Mouse (Mus musculus) MEL (cell line): Measurements from ENCODE around the gene Lrrc3c. TPM values are rescaled to one million over a fixed set of nuclear protein-coding genes. Genes with fewer than 3 reads are reported as not detected.

Source experiments
- DNase-seq: peaks from one replicate; pipeline ENCODE4 v3.0.0; 2011; ENCODE audit warnings: low read depth, low spot score
- H3K27ac ChIP-seq: 2 replicates; pipeline ENCODE4 v1.5.1; 2012; ENCODE audit warnings: low read depth, mild to moderate bottlenecking, control low read depth, low read length, moderate library complexity; ENCODE audit not compliant: control insufficient read depth
- H3K27me3 ChIP-seq, 2 experiments: fragments of 150-350 bp in 1 of 2; sonication (generic) in 1 of 2; 2 replicates each; pipeline ENCODE4 v1.6.1; 2012; ENCODE audit warnings: low read length in 2 of 2, mild to moderate bottlenecking in 2 of 2, improper control_type of control experiment in 1 of 2, moderate library complexity in 1 of 2; ENCODE audit not compliant: insufficient read depth in 2 of 2, control insufficient read depth in 1 of 2
- H3K36me3 ChIP-seq, 2 experiments: 2 replicates each; pipeline ENCODE4 v1.6.1; 2012 to 2014; ENCODE audit warnings: low read length in 2 of 2, improper control_type of control experiment in 1 of 2, inconsistent platforms in 1 of 2, mild to moderate bottlenecking in 1 of 2; ENCODE audit not compliant: insufficient read depth in 2 of 2, control insufficient read depth in 1 of 2
- H3K4me1 ChIP-seq, 2 experiments: fragments of 150-350 bp in 1 of 2; sonication (generic) in 1 of 2; 2 replicates each; pipeline ENCODE4 v1.6.1; 2012; ENCODE audit warnings: low read length in 2 of 2, improper control_type of control experiment in 1 of 2, mild to moderate bottlenecking in 1 of 2; ENCODE audit not compliant: insufficient read depth in 2 of 2, control insufficient read depth in 1 of 2
- H3K4me3 ChIP-seq, 2 experiments: fragments of 150-350 bp in 1 of 2; sonication (generic) in 1 of 2; 2 replicates each; pipeline ENCODE4 v1.5.1; 2012; ENCODE audit warnings: low read depth in 2 of 2, low read length in 2 of 2, mild to moderate bottlenecking in 2 of 2, moderate library complexity in 2 of 2, control low read depth in 1 of 2, improper control_type of control experiment in 1 of 2; ENCODE audit not compliant: control insufficient read depth in 1 of 2, insufficient read depth in 1 of 2
- H3K79me2 ChIP-seq: 2 replicates; pipeline ENCODE4 v1.6.1; 2012; ENCODE audit warnings: mild to moderate bottlenecking, low read length, moderate library complexity; ENCODE audit not compliant: control insufficient read depth, poor library complexity, insufficient read depth
- H3K9ac ChIP-seq: 2 replicates; pipeline ENCODE4 v1.6.1; 2012; ENCODE audit warnings: low read depth, mild to moderate bottlenecking, control low read depth, low read length, moderate library complexity; ENCODE audit not compliant: control insufficient read depth, poor library complexity, severe bottlenecking
- H3K9me3 ChIP-seq: fragments of 150-350 bp; sonication (generic); replicated peaks from 2 replicates; pipeline ENCODE4 v1.6.1; 2012; ENCODE audit warnings: mild to moderate bottlenecking, low read length, improper control_type of control experiment, moderate library complexity; ENCODE audit not compliant: insufficient read depth
- BHLHE40 ChIP-seq: IDR thresholded peaks from 2 replicates; pipeline ENCODE4 v1.6.1; 2012; ENCODE audit warnings: low read depth, mild to moderate bottlenecking, inconsistent platforms, low read length, improper control_type of control experiment, borderline replicate concordance
- CHD1 ChIP-seq: IDR thresholded peaks from 2 replicates; pipeline ENCODE4 v1.6.1; 2012; ENCODE audit warnings: low read depth, mild to moderate bottlenecking, inconsistent platforms, low read length, improper control_type of control experiment
- CHD2 ChIP-seq: IDR thresholded peaks from 2 replicates; pipeline ENCODE4 v1.6.1; 2011; ENCODE audit warnings: low read length, improper control_type of control experiment
- CTCF ChIP-seq, 3 experiments: IDR thresholded peaks in 2 of 3; conservative IDR thresholded peaks in 1 of 3; 2 replicates each; pipeline ENCODE4 v1.5.1; 2011 to 2012; ENCODE audit warnings: low read length in 3 of 3, low read depth in 2 of 3, mild to moderate bottlenecking in 2 of 3, improper control_type of control experiment in 1 of 3, inconsistent platforms in 1 of 3, mixed read lengths in 1 of 3, moderate library complexity in 1 of 3; ENCODE audit not compliant: control insufficient read depth in 1 of 3, insufficient read depth in 1 of 3, poor library complexity in 1 of 3, severe bottlenecking in 1 of 3
- ELF1 ChIP-seq: IDR thresholded peaks from 2 replicates; pipeline ENCODE4 v1.6.1; 2014; ENCODE audit warnings: low read depth, mild to moderate bottlenecking, inconsistent platforms, low read length, improper control_type of control experiment, moderate library complexity
- EP300 ChIP-seq, 2 experiments: IDR thresholded peaks; 2 replicates each; pipeline ENCODE4 v1.6.1; 2011; ENCODE audit warnings: improper control_type of control experiment in 2 of 2, low read length in 2 of 2, low read depth in 1 of 2, mild to moderate bottlenecking in 1 of 2
- ETS1 ChIP-seq: IDR thresholded peaks from 2 replicates; pipeline ENCODE4 v1.6.1; 2012; ENCODE audit warnings: low read depth, mild to moderate bottlenecking, inconsistent platforms, low read length, improper control_type of control experiment, moderate library complexity
- GATA1 ChIP-seq: IDR thresholded peaks from 2 replicates; pipeline ENCODE4 v1.6.1; 2011; ENCODE audit warnings: low read depth, low read length, improper control_type of control experiment
- HCFC1 ChIP-seq: IDR thresholded peaks from 2 replicates; pipeline ENCODE4 v1.6.1; 2012; ENCODE audit warnings: low read depth, mild to moderate bottlenecking, inconsistent platforms, low read length, improper control_type of control experiment, moderate library complexity
- JUND ChIP-seq: IDR thresholded peaks from 2 replicates; pipeline ENCODE4 v1.6.1; 2011; ENCODE audit warnings: low read depth, mild to moderate bottlenecking, improper control_type of control experiment, low read length
- KAT2A ChIP-seq: conservative IDR thresholded peaks from 2 replicates; pipeline ENCODE4 v1.6.1; 2012; ENCODE audit warnings: low read depth, low read length, improper control_type of control experiment, inconsistent platforms
- MAFK ChIP-seq: IDR thresholded peaks from 2 replicates; pipeline ENCODE4 v1.6.1; 2011; ENCODE audit warnings: low read depth, mild to moderate bottlenecking, low read length, improper control_type of control experiment, borderline replicate concordance
- MAX ChIP-seq: IDR thresholded peaks from 2 replicates; pipeline ENCODE4 v1.6.1; 2011; ENCODE audit warnings: low read length, improper control_type of control experiment
- MAZ ChIP-seq: IDR thresholded peaks from 2 replicates; pipeline ENCODE4 v1.6.1; 2012; ENCODE audit warnings: low read depth, mild to moderate bottlenecking, inconsistent platforms, low read length, improper control_type of control experiment
- MEF2A ChIP-seq: IDR thresholded peaks from 2 replicates; pipeline ENCODE4 v1.6.1; 2014; ENCODE audit warnings: low read depth, mild to moderate bottlenecking, inconsistent platforms, low read length, improper control_type of control experiment; ENCODE audit not compliant: poor library complexity, insufficient replicate concordance, severe bottlenecking; ENCODE audit errors: extremely low read depth
- MXI1 ChIP-seq: IDR thresholded peaks from 2 replicates; pipeline ENCODE4 v1.6.1; 2011; ENCODE audit warnings: mild to moderate bottlenecking, low read depth, low read length, improper control_type of control experiment
- MYC ChIP-seq: IDR thresholded peaks from 2 replicates; pipeline ENCODE4 v1.6.1; 2011; ENCODE audit warnings: low read depth, mild to moderate bottlenecking, low read length, improper control_type of control experiment, moderate library complexity
- NELFE ChIP-seq: IDR thresholded peaks from 2 replicates; pipeline ENCODE4 v1.6.1; 2011; ENCODE audit warnings: low read depth, low read length, improper control_type of control experiment
- NRF1 ChIP-seq: IDR thresholded peaks from 2 replicates; pipeline ENCODE4 v1.6.1; 2014; ENCODE audit warnings: low read depth, mild to moderate bottlenecking, inconsistent platforms, low read length, improper control_type of control experiment, moderate library complexity; ENCODE audit not compliant: poor library complexity, insufficient read depth, severe bottlenecking
- POLR2A ChIP-seq, 2 experiments: IDR thresholded peaks; 2 replicates each; pipeline ENCODE4 v1.6.1; 2011 to 2012; ENCODE audit warnings: low read length in 2 of 2, mild to moderate bottlenecking in 2 of 2, control low read depth in 1 of 2, improper control_type of control experiment in 1 of 2, low read depth in 1 of 2, moderate library complexity in 1 of 2; ENCODE audit not compliant: control insufficient read depth in 1 of 2, insufficient read depth in 1 of 2, poor library complexity in 1 of 2
- POLR2AphosphoS2 ChIP-seq: IDR thresholded peaks from 2 replicates; pipeline ENCODE4 v1.6.1; 2011; ENCODE audit warnings: low read length, improper control_type of control experiment
- POLR2AphosphoS5 ChIP-seq: IDR thresholded peaks from 2 replicates; pipeline ENCODE4 v1.6.1; 2012; ENCODE audit warnings: low read depth, borderline replicate concordance, mild to moderate bottlenecking, inconsistent platforms, low read length, moderate library complexity, mixed read lengths
- RAD21 ChIP-seq: IDR thresholded peaks from 2 replicates; pipeline ENCODE4 v1.6.1; 2011; ENCODE audit warnings: mild to moderate bottlenecking, low read depth, low read length, improper control_type of control experiment
- RCOR1 ChIP-seq: IDR thresholded peaks from 2 replicates; pipeline ENCODE4 v1.6.1; 2012; ENCODE audit warnings: low read depth, mild to moderate bottlenecking, inconsistent platforms, low read length, improper control_type of control experiment
- SIN3A ChIP-seq: IDR thresholded peaks from 2 replicates; pipeline ENCODE4 v1.6.1; 2012; ENCODE audit warnings: low read length, improper control_type of control experiment, inconsistent platforms
- TAL1 ChIP-seq: IDR thresholded peaks from 2 replicates; pipeline ENCODE4 v1.6.1; 2012; ENCODE audit warnings: mild to moderate bottlenecking, inconsistent platforms, low read length, moderate library complexity, mixed read lengths
- TBP ChIP-seq: IDR thresholded peaks from 2 replicates; pipeline ENCODE4 v1.8.0; 2011; ENCODE audit warnings: low read depth, low read length, improper control_type of control experiment
- TCF12 ChIP-seq: IDR thresholded peaks from 2 replicates; pipeline ENCODE4 v1.6.1; 2014; ENCODE audit warnings: low read depth, mild to moderate bottlenecking, inconsistent platforms, low read length, improper control_type of control experiment, moderate library complexity
- UBTF ChIP-seq: IDR thresholded peaks from 2 replicates; pipeline ENCODE4 v1.6.1; 2012; ENCODE audit warnings: low read depth, mild to moderate bottlenecking, inconsistent platforms, low read length, improper control_type of control experiment, moderate library complexity, borderline replicate concordance; ENCODE audit not compliant: insufficient read depth
- USF1 ChIP-seq: IDR thresholded peaks from 2 replicates; pipeline ENCODE4 v1.6.1; 2014; ENCODE audit warnings: low read depth, mild to moderate bottlenecking, inconsistent platforms, low read length, improper control_type of control experiment, moderate library complexity
- ZC3H11A ChIP-seq: IDR thresholded peaks from 2 replicates; pipeline ENCODE4 v1.6.1; 2012; ENCODE audit warnings: low read depth, mild to moderate bottlenecking, inconsistent platforms, low read length, improper control_type of control experiment
- ZMIZ1 ChIP-seq: IDR thresholded peaks from 2 replicates; pipeline ENCODE4 v1.6.1; 2012; ENCODE audit warnings: low read depth, mild to moderate bottlenecking, inconsistent platforms, low read length, improper control_type of control experiment, moderate library complexity
- ZNF384 ChIP-seq: IDR thresholded peaks from 2 replicates; pipeline ENCODE4 v1.6.1; 2012; ENCODE audit warnings: low read depth, mild to moderate bottlenecking, inconsistent platforms, low read length, improper control_type of control experiment
- polyA plus RNA-seq, 2 experiments: library from polyadenylated mRNA; stranded (reverse) in 1 of 2; unstranded in 1 of 2; fragments of >175 nt in 1 of 2; fragments of >200 nt in 1 of 2; gene quantifications; 2 replicates each; pipeline versions ENCODE4 v1.2.1 to v1.2.4; 2012; ENCODE audit warnings: low replicate concordance in 2 of 2, low read depth in 1 of 2; ENCODE audit not compliant: insufficient read length in 2 of 2, insufficient read depth in 1 of 2, missing spikeins in 1 of 2
- total RNA-seq: library from RNA; depleted of rRNA; stranded (reverse); fragments of 300-350 nt; gene quantifications from 2 replicates; pipeline ENCODE4 v1.2.3, GENCODE M21; 2012

Gene Lrrc3c
- total and polyA plus RNA-seq, 3 experiments = not detected

GRCm38 (mm10) chr11:98586892-98587563 lies 11.1 kb upstream of the Lrrc3c start, which contains the start of gene Ormdl3:
Gene Ormdl3, minus strand, starts transcription at chr11:98587368.
- peak; percentile 75 for TF ChIP-seq ZMIZ1
- no peak for TF ChIP-seq RAD21
- TF ChIP-seq USF1 = peak; percentile 79
- peak; percentile 69 for TF ChIP-seq ELF1
- peak; percentile 16; the same call in 1 of the 2 replicates for TF ChIP-seq TAL1
- TF ChIP-seq TBP = peak; percentile 43; the same call in 1 of the 2 replicates
- TF ChIP-seq MAX = peak; percentile 85
- TF ChIP-seq HCFC1 = peak; percentile 100
- TF ChIP-seq MXI1 = no peak; the same call in none of the 2 replicates
- no peak for TF ChIP-seq JUND
- TF ChIP-seq NELFE = peak; percentile 86
- TF ChIP-seq SIN3A = peak; percentile 99
- peak; percentile 58 to 86; a peak in 3 of 4 replicates for TF ChIP-seq POLR2A (IDR thresholded peaks at IDR 0.05; ENCODE audit: control insufficient read depth in 1 of 2, insufficient read depth in 1 of 2, low read depth in 1 of 2, low read length in 2 of 2, poor library complexity in 1 of 2)
- peak; percentile 67 for TF ChIP-seq TCF12
- no peak for TF ChIP-seq ZC3H11A
- TF ChIP-seq MYC = peak; percentile 23; the same call in 1 of the 2 replicates
- no peak for TF ChIP-seq CTCF (IDR thresholded peaks at IDR 0.05 in 2 of 3, conservative IDR thresholded peaks at IDR 0.05 in 1 of 3; ENCODE audit: control insufficient read depth in 1 of 3, insufficient read depth in 1 of 3, low read depth in 2 of 3, low read length in 3 of 3, poor library complexity in 1 of 3, severe bottlenecking in 1 of 3)
- peak in 1 of 2 experiments; percentile 44; a peak in 1 of 4 replicates for TF ChIP-seq EP300 (IDR thresholded peaks at IDR 0.05; ENCODE audit: low read depth in 1 of 2, low read length in 2 of 2)
- TF ChIP-seq KAT2A = peak; percentile 98
- peak; percentile 31; the same call in 1 of the 2 replicates for TF ChIP-seq GATA1
- TF ChIP-seq POLR2AphosphoS5 = no peak
- peak; percentile 74 for TF ChIP-seq CHD2
- peak; percentile 50 for TF ChIP-seq BHLHE40
- TF ChIP-seq ZNF384 = peak; percentile 32; the same call in 1 of the 2 replicates
- peak; percentile 87 for TF ChIP-seq ETS1
- no peak for TF ChIP-seq CHD1
- TF ChIP-seq POLR2AphosphoS2 = peak; percentile 73
- peak; percentile 92 for TF ChIP-seq MAZ
- no peak for TF ChIP-seq RCOR1
- TF ChIP-seq MAFK = no peak
- 0 out of 2 replicates have a peak, but pooled peaks have one; percentile 33 for TF ChIP-seq UBTF
- no peak; the same call in 1 of the 2 replicates for TF ChIP-seq MEF2A
- TF ChIP-seq NRF1 = peak; percentile 43; the same call in 1 of the 2 replicates
- peak; percentile 100 for DNase-seq
- Histone ChIP-seq H3K9me3 (no peaks in the 10 kb centered on the region), H3K79me2 (peaks cover 30% of the 10 kb centered on the region), H3K36me3 (peaks cover 2 to 48% of the 10 kb centered on the region in 2 experiments; a peak in 3 of 4 replicates), H3K4me3 (peak within 1 kb of the TSS; percentile 82 to 83), H3K27ac (peak within 1 kb of the TSS; percentile 98), H3K4me1 (peaks cover 37 to 56% of the 10 kb centered on the region in 2 experiments), H3K9ac (peak within 1 kb of the TSS; percentile 90), H3K27me3 (no peaks in the 10 kb centered on the region; a peak in 1 of 4 replicates)
